Mouse (Mus musculus) embryo, embryonic 11 days (tissue): Measurements from ENCODE around the gene H2-M5.
A peak's percentile ranks its signal among the peaks of the same experiment; 100 is the strongest.
"Not testable (repeated sequence)": the region's sequence is repeated elsewhere in the genome, so short reads cannot be mapped to it uniquely, and the experiment has no call there.

Experiments
- DNase-seq: peaks from one replicate; pipeline ENCODE4 v3.0.0-alpha.2; 2015

H2-M5 gene

DNA sequence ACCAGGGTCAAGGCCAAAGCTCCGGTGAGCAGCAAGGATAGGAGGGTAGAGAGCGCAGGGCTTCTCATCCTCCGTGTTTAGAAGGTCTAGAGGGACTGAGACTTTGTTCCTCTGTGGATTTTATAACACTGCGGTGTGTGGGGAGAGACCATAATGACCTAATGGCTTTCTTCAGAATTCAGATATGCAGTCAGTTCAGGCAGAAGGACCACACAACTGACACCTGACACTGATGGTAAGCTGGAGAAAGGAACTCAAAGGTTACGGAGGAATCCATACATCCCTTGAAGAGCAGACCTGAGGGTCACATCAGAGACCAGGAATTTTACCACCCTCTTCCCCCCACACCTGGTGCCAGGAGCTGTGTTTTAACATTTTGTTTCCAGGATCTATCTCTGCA, at the start of gene H2-M5:
H2-M5 (minus strand) TSS at position 101 of the 400 bp plus-strand sequence.
- no peak for DNase-seq

DNA sequence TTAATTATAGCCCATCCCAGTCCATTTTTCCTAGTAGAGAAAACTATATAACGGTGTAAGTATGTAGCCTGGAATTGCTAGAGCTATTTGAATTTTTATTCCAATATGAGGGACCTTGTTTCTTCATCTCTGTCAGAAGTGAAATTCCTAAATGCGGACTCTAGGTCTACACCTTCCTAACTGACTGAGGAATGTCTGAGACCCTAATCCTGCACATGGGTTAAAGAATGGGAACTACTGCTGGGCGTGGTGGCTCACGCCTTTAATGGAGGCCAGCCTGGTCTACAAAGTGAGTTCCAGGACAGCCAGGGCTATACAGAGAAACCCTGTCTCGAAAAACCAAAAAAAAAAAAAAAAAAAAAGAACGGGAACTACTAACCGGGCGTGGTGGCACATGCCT, 39.8 kb upstream of the H2-M5 start:
- no peak for DNase-seq

- DNase-seq = peak; percentile 97
These were observed 39.4 kb upstream of the H2-M5 start for GRCm38 (mm10) chr17:37028683-37029120.

DNA sequence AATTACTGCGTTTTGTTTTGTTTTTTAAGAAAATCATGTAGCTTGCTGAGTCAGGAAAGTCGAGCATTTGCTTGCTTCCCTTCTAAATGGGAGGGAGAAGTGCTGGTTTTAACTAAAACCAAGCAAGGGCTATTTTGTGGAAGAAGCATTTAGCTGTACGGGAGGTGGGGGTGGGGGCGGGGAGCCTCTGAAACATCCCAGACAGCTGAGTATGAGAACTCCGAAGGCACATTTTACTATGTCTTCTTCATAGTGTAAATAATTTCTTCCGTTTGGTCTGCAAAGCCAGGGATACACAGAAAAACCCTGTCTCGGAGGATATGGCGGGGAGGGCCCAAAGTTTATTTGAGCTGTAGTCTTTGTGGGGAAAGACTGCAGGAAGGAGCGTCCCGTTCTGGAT, 38.9 kb upstream of the H2-M5 start:
- DNase-seq = no peak

DNA sequence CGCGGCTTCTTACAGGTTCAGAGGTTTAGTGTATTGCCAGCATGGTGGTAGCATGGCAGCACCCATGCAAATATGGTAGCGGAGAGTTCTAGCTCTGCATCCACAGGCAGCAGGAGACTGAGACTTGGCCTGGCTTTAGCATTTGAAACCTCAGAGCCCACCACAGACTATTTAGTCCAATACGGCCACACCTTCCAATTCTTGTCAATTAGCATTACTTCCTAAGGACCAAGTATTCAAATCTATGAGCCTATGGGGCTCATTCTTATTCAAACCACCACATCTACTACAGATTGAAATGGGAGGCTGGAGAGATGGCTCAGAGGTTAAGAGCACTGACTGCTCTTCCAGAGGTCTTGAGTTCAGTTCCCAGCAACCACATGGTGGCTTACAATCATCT, 38.1 kb upstream of the H2-M5 start:
- no peak for DNase-seq

DNA sequence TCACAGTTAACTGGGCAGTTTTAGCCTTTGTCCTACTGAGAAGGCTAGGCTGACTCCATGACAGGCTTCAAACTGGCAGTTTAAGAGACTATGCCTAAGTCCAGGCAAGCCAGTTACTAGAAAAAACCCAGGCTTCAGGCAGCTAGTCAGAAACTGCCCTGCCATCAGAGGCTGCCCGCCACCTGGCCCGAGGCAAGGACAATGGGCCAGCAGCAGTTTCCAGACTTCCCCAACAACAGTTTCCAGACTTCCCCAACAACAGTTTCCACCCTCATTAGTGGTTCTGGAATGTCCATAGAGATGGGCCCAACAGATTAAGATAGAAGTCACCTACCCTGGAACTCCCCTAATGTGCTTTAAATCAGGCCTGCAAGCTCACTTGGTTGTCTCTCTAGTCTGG, 37.1 kb upstream of the H2-M5 start:
- DNase-seq = no peak

GRCm38 (mm10) chr17:37022628-37023576, 33.6 kb upstream of the H2-M5 start, which contains the start of gene Mog:
Gene Mog, minus strand, starts transcription at chr17:37023398.
- no peak for DNase-seq

GRCm38 (mm10) chr17:37019242-37019641, 29.9 kb upstream of the H2-M5 start:
- DNase-seq = not testable (repeated sequence)

DNA sequence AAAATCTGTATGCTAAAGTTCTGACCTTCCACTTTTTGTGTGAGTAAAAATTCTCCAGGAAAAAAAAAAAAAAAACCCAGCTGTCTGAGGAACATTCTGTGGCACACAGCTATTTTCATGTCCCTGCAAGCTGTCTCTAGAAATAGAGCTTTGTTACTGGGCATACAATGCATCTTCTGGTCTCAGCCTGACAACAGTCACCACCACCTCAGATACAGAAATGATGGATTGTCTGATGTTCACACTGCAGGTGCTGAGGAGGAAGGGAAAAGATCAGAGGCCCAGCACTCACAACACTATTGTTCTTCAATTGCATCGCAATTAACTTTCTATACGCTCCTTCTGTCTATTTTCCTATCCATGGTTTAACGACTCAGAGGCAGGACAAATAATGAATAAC, 29.0 kb upstream of the H2-M5 start:
- no peak for DNase-seq

- no peak for DNase-seq
These were observed 27.0 kb upstream of the H2-M5 start for GRCm38 (mm10) chr17:37016333-37016732.

- no peak for DNase-seq
These were observed 22.8 kb upstream of the H2-M5 start for GRCm38 (mm10) chr17:37012141-37012540.

- no peak for DNase-seq
These were observed 22.4 kb upstream of the H2-M5 start for GRCm38 (mm10) chr17:37011719-37012118.

DNA sequence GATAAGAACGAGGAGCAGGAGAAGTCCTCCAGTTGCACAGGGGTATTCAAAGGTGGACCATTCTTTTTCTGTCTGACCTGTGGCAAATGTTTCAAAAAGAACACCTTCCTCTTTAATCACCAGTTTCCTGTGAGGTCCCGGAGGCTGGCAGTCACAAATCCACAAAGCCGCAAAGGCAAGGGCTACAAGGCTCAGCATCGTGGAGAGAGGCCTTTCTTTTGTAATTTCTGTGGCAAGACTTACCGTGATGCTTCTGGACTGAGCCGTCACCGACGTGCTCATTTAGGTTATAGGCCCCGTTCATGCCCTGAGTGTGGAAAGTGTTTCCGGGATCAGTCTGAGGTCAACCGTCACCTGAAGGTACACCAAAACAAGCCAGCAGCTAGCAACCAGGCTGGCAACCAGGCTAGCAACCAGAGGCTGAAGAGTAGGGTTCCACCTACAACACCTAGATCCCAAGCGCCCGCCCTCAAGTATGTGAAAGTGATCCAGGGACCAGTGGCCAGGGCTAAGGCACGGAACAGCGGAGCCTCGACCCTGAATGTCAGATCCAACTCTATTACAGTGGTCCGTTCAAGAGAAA, 20.2 kb upstream of the H2-M5 start:
- DNase-seq = no peak

- no peak for DNase-seq
These were observed 18.8 kb upstream of the H2-M5 start for GRCm38 (mm10) chr17:37008161-37008560.

GRCm38 (mm10) chr17:37003366-37003765, 14.0 kb upstream of the H2-M5 start:
- DNase-seq = no peak

DNA sequence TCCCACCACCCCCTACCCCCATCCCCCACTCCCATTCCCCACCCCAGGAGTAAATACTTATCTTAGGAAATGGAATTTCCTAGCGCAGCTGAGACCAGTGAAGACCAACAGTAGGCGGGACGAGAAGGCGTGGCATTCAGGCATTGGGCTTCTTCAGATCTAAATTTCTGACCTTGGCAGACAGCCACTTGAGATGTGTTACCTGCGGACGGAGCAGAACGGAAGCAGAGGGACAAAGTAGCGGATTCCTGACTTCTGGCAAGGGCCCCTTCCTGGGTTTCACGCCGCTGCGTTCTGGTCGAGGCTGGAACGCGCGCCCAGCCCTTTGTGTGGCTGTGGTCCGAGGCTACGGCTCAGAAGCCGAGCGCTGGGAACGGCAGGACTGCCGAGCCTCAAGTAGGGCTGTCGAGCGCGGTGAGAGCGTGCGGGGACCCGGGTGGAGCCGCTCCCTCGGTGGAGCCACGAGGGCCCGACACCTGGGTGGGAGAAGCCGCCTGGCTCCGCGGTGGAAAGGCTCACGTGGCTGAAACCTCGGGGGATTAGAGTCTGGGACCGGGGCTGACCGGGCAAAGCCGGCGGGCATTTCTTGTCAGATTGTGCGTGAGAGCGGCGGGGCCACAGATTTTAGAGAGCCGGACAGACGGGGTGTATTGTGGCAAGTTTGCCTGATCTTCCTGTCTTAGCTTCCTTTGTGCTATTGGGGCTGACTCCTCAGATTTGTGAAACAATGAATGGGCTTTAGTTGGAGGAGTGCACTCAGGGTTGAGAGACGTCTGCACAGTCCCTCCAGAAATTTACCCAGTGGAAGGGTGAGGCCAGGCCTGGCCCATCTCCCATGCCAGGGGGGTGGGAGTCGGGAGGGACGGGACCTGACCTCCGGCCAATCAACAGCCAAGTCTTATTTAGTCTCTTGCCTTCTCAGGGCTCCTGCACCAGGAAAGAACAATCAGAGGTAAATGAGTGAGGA, 13.3 kb upstream of the H2-M5 start:
- DNase-seq = peak; percentile 90

GRCm38 (mm10) chr17:37000863-37001262, 11.5 kb upstream of the H2-M5 start, which contains the start of gene Zfp57:
Gene Zfp57, plus strand, starts transcription at chr17:37001163.
- no peak for DNase-seq

GRCm38 (mm10) chr17:36998477-36998876, 9.1 kb upstream of the H2-M5 start:
- no peak for DNase-seq

DNA sequence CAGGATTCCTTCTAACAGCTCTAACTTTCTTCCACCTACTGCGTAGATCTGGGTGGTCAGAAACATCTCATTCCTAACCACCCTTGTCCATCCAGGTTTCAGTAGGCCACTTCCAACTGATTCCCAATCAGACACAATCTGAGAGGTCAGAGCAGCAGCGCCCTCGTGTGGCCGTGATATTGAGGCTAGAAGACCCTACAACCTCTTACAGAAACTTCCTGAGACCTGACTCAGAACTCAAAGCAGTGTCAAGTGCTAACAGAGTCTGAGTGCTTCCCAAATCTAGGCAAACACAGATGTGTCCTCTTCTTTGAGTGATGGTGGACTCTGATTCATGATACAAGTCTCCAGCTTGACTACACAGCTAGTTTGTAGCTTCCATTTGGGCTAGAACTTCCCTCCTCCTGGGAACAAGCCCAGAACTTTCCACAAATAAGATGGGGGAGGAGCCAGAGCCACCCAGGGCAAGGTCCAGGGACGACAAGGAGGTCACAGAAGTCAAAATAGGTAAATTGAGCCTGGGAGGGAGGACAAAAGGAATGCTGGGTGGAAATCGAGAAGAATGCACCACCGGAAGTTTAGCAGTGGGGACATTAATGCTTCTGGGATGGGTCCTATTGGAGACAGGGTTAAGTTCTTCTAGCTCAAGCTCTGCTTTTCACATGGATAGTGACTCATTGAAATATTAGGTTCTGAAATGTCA, 7.8 kb upstream of the H2-M5 start:
- DNase-seq = peak; percentile 91

- DNase-seq = no peak
These were observed 6.1 kb upstream of the H2-M5 start for GRCm38 (mm10) chr17:36995448-36995847.

GRCm38 (mm10) chr17:36994528-36994927, 5.2 kb upstream of the H2-M5 start:
- DNase-seq = no peak

DNA sequence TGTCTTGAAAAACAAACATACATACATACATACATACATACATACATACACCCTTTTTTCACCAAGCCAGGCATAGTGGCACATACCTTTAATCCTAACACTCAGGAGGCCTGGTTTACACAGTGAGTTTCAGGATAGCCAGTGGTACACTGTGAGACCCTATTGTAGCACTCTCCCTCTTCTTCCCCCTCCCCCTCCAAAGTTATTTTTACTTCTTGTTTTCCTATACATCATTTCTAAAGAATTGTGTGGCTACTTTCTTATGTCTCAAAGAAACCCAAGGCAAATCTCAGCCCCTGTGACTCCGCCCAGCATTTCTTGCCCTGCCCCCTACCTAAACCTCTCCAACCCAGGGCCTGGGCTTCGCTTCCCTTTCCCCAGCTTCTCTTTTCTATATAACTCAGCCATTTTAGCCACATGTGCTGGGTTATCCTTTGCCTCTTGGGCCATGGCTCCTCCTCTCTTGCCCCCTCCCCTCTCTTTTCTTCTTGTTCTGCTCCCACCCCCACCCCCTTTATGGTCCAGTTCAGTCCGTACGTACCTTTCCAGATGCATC, 4.5 kb upstream of the H2-M5 start:
- DNase-seq = no peak
